Mouse (Mus musculus) urinary bladder, postnatal 14 days (tissue): ENCODE measurements around the gene G6pdx.

Source experiments
- DNase-seq: peaks from one replicate; pipeline ENCODE4 v3.0.0; 2021; ENCODE audit warnings: low spot score

Gene G6pdx

DNA sequence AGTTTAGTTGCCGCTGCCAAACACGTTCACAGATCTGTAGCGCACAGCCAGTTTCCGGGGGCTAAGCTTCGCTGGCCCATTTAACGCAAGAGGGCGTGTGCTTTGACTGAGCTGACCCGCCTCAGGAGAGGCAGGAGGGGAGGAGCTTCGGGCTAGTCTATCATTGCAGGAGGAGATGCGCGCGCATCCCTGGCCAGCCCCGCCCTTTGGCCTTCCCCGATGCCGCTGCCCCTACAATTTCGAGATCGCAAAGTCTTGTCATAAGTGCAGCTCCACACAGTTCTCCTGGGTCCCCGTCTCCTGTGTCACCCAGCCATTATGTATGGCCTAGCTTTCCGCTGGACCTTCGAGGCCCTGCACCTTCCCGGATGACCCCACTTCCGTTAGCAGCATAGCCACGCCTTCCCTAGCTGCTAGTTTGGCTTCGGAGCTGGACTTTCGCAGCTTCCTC is at the start of gene G6pdx:
G6pdx (minus strand) TSS at position 369 of the 451 bp plus-strand sequence.
- peak; percentile 88 for DNase-seq

DNA sequence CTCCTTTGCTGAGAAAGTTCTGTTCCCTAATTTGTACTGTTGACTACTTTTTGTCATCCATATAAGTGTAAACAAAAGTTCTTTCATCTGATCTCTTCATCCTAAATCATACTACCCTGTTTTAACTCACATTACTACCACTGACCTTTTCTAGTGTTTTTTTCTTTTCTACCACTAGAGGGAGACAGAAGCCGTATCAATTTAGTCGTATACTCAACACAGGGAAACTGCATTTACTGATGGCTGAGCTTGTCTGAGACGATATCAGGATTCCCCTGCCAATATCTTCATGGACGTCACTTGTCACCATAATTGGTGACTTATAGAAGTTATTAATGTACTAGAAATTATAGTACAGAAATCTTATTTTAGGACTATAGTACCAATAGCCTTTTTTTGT is 23.8 kb upstream of the G6pdx start:
- DNase-seq = no peak

DNA sequence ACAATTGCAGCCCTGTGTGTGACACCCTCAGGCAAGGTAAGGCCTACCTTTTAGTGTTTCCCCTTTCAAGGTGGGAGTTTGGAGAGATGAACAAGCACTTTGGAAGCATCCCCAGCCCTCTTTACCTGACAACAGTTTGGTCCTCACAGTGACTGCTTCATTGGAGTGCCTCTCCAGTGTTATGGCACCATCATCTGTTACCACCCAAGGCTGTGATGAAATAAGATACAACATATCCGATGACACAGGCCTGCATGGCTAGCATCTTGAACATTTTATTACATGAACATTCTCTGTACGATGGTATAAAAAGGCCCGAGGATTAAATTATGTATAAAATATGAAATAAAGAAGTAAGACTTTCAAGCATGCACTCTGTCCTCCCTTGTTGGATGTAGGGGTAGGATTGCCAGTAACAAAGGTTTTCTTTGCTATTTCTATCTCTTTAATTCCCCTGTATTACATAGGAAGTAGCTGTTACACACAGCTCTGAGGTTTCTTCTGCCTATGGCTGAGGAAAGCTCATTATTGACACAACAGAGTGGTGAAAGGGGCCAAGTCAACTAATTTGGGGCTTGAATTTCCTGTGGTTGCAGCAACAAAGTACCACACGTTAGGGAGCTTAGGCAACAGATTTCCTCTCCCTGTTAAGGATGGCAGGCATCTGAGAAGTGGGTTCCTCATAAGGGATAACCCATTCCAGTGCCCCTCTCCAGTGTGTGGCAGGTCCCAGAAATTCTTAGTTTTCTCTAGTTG is 22.3 kb upstream of the G6pdx start:
- no peak for DNase-seq

DNA sequence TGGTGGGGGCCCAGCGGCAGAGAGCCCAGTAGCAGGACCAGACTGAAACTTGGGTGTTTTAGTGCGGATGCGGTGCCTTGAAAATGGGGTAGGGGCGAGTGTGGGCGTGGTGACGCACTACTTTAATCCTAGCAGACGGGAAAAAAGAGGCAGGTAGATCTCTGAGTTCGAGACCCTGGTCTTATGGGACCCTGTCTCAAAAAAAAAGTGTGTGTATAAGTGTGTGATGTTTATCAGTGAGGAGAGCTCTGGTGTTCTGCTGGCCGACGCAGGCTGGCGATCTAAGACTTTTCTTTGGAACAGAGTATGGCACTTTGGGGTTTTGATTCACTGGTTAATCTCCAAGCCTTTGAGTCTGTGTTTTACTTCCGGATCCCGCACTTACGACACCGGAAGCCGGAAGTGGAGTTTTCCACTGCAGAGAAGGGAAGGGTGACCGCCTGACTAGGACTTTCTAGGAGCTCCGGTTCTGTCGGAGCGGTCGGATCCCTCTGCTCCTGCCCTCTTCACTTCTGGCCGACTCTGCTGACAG is 362 bp upstream of the G6pdx start:
- peak; percentile 71 for DNase-seq

DNA sequence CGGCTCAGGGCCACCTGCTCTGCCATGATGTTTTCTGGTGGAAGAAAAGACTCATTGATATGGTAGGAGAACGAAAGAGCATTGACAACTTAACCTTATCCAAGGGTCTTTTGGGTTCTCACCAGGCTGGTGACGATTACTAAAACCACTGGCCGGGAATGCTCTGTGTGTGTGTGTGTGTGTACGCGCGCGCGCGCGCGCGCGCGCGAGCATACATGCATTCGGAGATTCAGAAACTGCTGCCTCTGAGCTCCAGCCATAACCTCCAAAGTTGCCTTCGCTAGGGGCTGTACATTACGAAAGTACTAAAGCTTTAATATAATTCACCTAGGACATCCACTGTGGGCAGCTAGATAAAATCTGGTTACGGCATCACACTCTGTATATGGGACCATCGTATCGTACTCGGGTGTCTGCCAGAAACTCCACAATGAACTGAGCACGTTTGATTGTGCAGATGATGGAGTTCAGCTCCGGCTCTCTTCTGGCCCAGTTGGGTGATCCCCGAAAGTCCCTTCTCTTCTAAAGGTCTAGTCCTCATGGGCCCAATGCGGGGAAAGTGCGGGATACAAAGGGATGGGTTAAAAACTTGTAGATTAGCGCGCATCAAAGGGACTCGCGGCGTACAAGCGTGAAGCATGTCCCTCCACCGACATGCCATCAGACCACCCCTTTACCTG is 708 bp downstream of the G6pdx start:
- peak; percentile 3 for DNase-seq

DNA sequence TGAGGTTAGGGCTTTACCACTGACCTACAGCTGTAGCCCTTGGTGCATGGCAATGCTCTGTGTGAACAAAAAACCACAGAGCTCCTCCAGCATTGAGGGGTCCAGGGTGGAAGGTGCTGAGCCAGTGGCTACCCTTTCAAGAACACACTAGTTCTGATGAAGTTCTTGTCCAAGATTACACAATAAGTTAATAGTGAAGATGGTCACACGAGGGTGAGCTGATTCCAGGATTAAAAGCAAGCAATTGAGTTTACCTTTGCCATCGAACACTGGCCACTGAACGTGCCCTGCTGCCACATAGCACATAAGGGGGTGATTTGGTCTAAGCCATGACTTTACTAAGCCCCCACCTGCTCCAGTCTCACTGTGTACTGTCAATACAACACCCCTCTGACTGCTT is 1.9 kb downstream of the G6pdx start:
- no peak for DNase-seq

DNA sequence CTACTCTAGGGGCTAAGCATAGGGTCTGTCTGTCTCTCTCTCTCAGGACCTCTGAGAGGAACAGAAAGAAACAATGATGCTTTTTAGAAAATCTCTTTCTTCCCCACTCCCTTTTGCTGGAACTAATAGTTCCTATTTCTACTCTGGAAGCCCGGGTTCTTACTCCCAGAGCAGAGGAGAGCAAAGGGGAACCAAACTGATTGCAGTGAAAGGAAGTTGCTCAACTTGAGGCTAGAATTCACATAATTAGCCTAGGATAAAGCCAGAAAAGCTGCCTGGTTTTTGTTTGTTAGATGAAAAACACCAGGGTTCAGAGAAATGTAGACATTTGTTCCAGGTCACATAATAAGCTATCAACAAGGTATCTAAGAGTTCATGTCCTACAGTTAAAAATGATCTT is 2.7 kb downstream of the G6pdx start:
- DNase-seq = no peak

DNA sequence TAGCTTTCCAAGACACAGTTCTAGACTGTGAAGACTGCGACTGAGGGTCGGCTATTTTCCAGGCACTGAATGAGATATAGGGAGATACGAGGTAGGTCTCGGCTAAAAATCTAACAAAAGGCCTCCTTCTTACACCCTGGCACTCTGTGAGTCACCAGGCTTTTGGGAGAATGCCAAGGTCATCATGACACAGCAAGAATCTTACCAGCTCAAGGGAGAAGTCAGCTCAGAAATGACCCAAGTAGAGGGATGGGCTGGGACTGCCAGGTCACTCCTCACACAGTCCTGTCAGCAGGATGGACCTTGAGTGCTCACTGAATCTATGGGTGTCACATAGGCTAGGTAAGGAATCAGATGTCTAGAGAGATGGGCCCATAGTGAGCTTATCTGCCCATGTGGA is 3.8 kb downstream of the G6pdx start:
- DNase-seq = peak; percentile 69

DNA sequence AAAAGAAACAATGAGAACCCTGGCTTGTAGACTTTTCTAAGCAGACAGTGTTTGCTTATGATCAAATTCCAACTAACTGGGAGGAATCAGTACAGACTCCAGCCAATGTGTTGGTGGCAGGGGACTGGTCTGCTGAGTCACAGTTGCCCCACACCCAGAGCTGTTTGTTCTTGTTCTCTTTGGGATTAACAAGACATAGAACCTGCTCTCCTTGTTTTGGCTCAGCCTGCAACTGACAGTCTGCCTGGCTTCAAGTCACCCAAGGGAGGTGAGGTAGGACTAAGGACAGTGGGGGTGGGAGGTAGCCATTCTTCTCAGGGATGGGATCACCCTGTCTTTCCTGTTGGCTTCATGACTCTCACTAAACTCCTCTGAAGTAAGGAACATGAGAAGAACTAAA is 4.6 kb downstream of the G6pdx start:
- DNase-seq = peak; percentile 45

DNA sequence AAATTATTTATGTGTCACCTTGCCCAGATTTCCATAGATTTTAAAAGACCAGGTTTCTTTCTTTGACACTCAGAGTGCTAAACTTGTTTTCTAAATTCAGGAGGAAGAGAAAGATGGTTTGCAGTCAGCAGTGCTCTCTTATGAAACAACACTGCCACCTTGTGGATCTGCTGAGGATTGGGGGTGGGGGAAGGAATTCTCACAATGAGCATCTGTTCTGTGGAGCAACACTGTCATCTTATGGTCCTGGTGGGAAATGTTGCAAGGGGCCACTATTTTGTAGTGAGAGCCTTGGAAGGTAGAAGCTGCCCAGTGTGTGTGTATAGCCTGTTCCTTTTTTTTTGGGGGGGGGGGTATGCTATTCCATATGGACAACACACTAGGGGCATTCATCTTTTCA is 15.6 kb downstream of the G6pdx start:
- peak; percentile 58 for DNase-seq

DNA sequence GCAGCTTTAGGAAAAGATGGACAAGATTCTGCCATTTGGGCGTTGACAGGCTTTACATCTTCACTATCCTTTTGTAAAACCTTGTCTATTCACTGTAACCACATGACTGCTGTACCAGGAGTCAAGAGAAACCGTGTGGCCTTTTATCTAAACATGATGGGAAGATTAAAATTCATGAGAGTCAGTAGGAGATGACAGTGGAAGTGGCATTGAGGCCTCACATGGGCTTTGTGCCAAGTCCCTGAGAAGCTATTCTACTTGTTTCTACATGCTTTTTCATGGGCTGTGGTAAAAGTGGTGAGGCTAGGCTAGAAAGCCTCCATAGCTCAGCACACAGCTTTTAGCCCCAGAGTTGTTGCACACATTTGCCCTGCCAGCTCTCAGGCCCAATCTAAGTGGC is 20.7 kb downstream of the G6pdx start:
- no peak for DNase-seq

DNA sequence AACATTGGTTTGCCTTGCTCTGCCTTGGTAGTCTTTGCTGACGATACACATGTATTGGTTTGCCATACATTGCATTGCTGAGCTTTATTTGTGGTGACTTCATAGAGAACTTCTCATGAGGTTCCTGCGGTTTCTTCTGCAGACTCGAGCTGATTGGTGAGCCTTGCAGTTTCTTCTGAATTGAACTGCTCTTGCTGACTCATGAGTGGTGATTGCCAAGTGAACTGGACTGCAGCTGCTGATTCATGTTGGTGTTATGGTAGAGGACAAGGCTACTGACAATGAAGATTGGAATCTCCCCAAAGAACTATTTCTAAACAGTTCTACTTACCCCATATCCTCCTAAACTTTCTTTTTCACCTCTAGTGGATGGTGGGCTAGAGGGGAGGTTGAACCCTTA is 28.9 kb downstream of the G6pdx start:
- DNase-seq = no peak

DNA sequence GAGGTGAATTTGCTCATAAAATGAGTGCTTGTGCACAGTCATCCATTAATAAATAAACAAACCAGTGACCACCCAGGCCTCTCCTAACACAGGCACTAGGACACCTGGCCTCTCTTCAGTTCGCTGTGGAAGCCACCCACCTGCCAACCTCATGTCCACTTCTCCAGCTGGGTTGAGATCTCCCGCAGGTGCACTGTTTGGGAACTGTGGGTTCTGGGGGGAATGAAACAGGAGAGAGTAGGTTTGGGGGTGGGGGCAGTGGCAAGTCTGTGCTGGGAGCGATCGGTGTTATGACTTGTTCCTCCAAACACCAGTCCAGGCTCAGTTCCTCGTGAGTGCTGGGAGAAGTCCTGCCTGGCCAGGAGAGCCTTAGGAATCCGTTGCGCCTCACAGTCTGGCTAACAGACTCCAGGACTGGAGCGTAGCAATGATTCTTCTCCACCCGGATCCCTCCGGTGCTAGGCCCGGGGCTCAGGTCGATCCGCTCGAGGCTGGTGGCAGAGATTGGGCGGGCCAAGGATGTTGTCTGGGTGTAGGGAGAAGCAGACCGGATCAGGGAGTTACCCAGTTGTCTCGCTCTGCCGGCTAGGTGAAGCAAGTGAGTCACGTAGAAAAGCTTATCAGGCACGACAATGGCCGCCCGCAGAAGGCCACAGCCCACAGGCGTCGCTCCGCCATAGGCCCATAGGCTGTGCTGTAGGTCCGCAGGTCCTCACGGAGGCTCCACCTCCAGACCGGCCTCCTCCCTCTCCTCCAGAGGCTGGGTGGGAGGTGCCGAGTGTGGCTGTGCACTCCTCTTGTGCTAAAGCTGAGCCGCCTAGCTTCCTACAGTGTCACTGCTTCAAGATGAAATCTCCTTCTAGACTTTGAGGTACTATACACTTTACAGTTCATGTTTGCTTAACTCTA is 36.2 kb downstream of the G6pdx start, which contains the start of the genes Fam3a and Ikbkg:
Fam3a (minus strand) TSS at position 738 of the 909 bp plus-strand sequence.
Ikbkg (plus strand) TSS at position 756 of the 909 bp plus-strand sequence.
- DNase-seq = peak; percentile 85

DNA sequence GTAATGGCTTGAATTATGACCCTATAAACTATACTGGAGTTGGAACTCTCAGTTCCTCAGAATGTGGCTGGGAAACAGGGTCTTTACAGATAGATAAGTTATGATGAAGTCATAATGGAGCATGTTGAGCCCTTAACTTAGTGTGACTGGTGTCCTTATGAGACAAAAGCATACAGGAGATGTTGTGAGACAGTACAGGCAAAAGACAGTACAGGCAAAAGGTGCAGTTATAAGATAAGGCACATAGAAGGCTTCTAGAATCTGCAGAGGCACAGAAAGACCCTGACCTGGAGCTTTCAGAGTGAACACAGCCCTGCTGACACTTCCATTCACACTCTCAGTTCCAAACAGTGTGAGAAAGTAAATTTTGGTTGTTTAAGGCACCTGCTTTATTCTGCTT is 40.8 kb downstream of the G6pdx start:
- no peak for DNase-seq

DNA sequence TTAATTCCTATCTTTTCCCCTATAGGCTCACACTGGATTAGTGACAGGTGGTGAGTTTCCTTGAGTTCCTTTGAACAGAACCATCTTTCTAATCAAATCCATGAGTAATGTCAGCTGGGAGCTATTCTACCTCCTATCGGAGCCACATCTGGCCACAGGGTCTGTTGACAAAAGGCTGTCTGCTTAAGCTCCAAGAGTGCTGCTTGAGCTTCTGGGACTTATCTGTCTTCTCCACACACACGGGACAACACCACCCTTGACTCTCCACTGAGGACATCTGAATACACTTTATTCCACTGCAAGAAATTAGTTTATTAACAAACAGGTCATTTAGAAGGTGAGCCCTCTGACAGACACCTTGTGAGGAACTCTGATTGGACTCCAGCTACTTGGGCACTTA is 44.5 kb downstream of the G6pdx start:
- no peak for DNase-seq

DNA sequence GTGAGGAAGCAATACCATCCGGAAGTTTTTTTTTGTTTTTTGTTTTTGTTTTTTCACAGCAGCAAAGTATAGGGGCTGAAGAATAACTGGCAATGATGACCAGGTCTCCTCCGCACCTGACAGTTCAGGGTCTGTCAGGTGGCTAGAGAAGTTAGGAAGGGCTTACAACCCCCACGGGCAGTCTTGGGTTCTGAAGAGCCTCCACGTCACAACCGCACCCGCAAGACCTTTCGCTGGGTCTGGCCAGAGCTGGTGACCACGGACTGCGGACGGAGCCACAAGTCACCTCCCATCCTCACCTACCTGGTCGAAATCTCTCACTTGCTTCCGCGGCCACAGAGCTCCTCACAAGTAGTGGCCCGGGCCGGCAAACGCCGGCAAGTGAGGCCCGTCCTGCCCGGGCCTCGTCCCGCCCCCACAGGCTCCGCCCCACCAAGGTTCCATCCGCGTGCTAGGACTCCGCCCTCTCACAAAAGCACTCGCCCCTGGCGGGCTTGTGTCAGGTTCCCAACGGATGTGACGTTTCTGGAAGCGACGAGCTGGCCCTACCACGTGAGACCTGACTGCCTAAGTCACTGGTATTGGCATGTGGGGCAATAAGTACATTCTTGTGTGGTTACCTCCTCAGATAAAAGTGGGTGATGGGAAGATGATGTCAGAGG is 56.0 kb downstream of the G6pdx start, which contains the start of the genes Ubl4a and Slc10a3:
Ubl4a (minus strand) TSS at position 331 of the 662 bp plus-strand sequence.
Slc10a3 (minus strand) TSS at position 462 of the 662 bp plus-strand sequence.
- DNase-seq = peak; percentile 89

DNA sequence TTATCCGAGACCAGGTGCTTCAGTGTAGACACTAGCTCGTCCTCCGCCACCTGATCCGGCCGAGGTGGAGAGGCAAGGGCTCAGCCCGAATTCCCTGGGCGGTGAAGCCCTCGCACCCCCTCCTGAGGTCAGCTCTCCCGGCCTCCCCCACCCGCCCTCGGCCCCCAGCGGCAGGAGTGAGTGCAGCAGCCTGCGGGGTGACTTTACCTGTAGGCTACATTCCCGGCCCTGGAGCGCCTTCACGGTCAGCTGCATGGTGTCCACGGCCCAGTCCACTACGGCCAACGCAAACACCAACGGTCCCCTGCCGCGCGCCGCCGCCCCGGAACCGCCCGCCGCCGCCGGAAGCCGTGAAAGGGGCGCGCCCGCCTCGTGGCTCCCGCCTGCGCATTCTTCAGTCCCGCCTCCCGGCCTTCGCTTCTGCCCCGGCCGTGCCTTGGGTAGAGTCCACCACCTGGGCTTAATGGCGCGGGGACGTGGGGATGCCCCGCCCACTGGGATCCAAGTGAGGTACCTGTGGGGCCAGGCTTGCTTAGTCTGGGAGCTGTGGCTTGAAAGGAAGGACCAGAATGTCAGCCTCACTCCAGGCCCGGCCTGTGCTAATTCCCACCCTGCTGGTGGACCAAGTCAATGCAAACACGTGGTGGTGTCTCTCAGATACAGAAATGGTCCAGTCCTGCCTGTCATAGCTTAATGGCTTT is 60.6 kb downstream of the G6pdx start:
- peak; percentile 76 for DNase-seq

DNA sequence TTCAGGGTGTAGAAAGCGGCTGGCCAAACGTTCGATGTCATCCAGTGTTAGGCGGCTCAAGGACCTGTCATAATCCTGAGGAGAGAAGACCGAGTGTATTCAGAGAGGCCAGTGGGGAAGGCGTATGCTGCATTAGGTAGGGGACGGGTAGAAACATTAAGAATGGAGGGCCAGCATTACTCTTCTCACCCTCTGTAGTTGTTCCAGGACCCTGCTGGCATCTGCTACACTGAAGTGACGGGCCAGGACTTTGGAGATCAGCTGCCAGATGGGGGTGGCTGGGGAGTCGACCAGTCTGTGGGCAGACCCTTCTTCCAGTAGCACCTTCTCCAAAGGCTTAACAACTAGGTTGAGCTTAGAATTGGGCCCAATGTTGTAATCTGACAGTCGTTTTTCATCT is 61.5 kb downstream of the G6pdx start:
- DNase-seq = no peak
